Mouse (Mus musculus): Measurements from ENCODE around the gene Traf7.

Gene Traf7

DNA sequence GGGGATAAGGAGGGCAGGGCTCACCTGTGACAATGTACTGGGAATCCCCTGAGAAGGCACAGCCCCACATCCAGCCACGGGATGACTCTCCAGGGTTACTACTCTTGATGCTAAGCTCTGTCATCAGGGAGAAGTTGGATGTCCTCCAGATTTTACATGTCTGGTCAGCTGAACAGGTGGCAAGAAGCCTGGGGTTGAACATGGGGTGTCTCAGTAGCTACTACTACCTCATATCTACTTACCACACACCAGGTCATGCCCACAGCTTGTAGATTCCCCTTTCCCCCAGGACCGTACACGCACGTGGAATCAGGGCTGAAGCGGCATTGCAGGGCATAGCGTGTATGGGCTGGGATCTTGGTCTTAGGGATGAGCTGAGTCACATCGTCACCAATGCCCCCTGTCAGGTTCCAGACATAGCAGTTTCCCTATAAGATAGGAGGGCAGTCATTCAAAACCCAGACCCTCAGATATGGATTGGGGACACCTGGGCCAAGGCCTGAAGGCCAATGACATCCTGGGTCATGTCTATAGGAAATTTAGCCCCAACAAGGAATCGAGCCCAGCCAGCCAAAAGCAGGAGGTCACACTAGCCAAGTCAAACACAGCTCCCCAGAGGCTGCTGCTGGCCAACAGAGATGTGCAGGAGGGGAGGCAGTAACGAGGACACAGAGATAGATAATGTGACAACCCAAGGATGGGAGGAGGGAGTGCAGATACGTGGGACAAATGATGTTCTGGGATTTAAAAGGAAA lies 51.5 kb downstream of the Traf7 start:
- DNase-seq: no peak

GRCm38 (mm10) chr17:24475586-24475985 lies 52.2 kb downstream of the Traf7 start:
- DNase-seq: no peak

- no peak for DNase-seq
Measured at GRCm38 (mm10) chr17:24474557-24474956, 53.2 kb downstream of the Traf7 start.

DNA sequence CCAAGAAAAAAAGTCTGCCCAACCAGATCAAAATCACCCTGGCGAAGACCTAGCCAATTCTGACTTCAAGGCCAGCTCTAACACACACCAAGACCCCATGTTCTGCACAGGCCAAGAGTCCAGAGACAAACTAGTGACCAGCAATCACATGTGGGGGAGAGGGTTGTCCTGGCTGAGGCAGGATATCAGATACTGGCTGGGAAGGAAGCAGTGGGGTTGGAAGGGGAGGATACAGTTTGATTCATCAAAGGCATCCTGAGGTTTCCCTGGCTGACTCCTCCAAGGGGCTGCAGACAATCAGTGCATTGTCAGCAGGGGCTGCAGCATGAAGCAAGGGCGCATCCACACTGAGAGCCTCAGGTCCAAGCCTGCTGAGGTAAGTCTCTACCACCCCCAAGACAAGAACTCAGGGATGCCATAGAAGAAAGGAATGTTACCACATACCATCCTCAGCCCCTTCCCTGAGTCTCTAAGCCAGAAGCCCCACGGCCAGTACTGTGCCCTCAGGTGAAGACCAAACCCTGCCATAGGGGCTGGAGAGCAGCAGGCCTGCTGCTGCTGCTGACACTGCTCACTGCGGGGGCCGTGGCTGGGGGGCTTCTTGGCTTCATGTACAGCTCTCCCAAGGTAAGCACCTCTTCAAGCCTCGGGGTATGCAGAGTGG lies 54.0 kb downstream of the Traf7 start, which contains the start of gene Bricd5:
Gene Bricd5, plus strand, starts transcription at position 273 of the 664 bp plus-strand sequence.
- DNase-seq: no peak

- no peak for DNase-seq
Measured at GRCm38 (mm10) chr17:24472512-24472911, 55.2 kb downstream of the Traf7 start.

DNA sequence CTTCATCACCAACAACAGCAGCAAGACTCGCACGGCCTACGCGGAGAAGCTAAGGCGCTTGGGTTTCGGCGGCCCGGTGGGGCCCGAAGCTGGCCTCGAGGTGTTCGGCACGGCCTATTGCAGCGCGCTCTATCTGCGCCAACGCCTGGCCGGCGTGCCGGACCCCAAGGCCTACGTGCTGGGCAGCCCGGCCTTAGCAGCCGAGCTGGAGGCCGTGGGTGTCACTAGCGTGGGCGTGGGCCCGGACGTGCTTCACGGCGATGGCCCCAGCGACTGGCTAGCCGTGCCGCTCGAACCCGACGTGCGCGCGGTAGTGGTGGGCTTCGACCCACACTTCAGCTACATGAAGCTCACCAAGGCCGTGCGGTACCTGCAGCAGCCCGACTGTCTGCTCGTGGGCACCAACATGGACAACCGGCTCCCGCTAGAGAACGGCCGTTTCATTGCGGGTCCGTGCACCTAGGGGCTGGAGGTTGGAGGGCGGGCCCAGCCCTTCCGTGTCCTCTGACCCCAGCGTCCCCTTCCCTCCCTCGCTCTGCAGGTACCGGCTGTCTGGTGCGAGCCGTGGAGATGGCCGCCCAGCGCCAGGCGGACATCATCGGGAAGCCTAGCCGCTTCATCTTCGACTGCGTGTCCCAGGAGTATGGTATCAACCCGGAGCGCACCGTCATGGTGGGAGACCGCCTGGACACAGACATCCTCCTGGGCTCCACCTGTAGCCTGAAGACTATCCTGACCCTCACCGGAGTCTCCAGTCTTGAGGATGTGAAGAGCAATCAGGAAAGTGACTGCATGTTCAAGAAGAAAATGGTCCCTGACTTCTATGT lies 56.8 kb downstream of the Traf7 start:
- no peak for DNase-seq

GRCm38 (mm10) chr17:24469910-24470602 lies 57.7 kb downstream of the Traf7 start, which contains the start of the genes E4f1 and Pgp:
TSS of gene E4f1 (minus strand) at chr17:24470313.
TSS of gene Pgp (plus strand) at chr17:24470392.
- DNase-seq: peak; percentile 95 to 96

DNA sequence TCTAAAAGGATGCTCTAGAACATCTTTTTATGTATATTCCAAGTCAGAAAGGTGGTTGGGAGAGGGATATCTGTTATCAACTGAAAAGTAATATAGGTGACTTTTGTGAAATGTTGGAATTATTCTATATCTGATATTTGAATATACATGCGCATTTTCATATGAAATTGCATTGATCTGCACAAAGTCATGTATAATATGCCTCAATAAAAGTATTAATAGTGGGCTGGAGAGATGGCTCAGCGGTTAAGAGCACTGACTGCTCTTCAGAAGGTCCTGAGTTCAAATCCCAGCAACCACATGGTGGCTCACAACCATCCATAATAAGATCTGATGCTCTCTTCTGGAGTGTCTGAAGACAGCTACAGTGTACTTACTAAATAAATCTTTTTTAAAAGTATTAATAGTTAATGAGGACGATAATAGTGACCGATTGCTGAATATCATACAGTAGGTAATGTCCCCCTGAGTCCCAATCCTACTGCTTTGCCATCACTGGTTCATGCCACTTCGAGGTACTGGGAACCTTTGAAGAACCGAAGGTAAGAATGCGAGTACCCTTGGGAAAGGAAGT lies 58.3 kb downstream of the Traf7 start:
- no peak for DNase-seq

- no peak for DNase-seq
Measured at GRCm38 (mm10) chr17:24468636-24469246, 59.0 kb downstream of the Traf7 start.

DNA sequence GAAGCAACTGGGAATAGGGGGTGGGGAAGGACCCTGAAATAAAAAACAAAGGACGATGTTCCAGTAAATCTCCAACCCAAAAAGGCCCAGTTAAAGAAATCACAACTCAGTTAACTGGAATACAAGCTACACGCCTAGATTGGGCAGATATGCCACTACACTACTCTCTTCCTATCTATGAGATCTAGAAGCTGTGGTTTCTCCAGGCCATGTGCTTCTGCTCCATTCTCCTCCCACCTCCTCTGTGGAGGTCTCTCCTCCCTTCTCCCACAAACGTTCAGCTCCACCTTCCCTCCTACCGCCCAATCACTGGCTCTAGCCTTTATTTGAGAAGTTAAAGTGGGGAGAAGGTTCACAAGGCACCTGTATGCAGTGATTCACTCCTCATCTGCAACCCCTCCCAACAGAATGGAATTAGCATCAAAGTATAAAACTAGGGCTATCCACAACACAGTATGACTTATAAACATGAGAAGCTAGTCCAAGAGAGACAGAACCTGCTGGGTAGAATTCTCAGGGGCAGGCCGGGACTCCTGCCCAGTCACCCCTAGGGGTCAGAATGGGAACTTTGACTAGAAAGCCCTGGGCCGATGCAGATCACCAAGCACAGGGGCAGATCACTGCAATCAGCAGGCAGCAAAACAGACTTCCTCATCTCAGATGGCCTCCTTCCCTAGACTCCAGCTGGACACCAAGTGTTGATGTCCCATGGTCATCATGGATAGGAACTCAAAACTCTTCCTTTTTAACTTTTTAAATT lies 64.2 kb downstream of the Traf7 start:
- DNase-seq: peak; percentile 24 to 42

- DNase-seq: no peak
Measured at GRCm38 (mm10) chr17:24462932-24463331, 64.8 kb downstream of the Traf7 start.

DNA sequence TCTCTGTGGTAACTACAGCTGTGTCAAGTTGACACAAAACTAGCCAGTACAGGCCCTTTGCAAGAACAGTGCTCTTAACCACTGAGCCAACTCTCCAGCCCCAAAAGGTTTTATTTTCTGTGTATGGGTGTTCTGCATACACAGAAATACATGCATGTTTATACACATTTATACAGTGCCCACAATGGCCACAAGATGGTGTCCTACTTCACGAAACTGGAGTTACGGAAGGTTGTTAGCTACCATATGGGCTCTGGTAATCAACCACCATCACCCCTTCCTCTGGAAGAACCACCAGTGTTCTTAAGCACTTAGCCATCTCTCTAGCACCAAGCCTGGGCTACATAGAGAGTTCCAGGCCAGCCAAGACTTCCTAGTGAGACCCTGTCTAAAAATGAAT lies 66.2 kb downstream of the Traf7 start:
- DNase-seq: peak; percentile 49 to 62

Data from B cell, adult 2 months (primary cell).